Mouse (Mus musculus) natural killer cell, adult 2 months (primary cell): ENCODE measurements around the gene Wdfy3.
"Not testable (repeated sequence)": the region's sequence is repeated elsewhere in the genome, so short reads cannot be mapped to it uniquely, and the experiment has no call there.

Experiments
- DNase-seq, 2 experiments: peaks; one replicate each; pipeline ENCODE4 v3.0.0; 2022; ENCODE audit warnings: low spot score in 2 of 2

Gene Wdfy3

GRCm38 (mm10) chr5:102069767-102070413, at the start of gene Wdfy3:
Gene Wdfy3, minus strand, starts transcription at chr5:102069921.
- no peak for DNase-seq

GRCm38 (mm10) chr5:102113009-102113408, 43.3 kb upstream of the Wdfy3 start:
- DNase-seq = no peak

- no peak for DNase-seq
Observed at GRCm38 (mm10) chr5:102112034-102112433, 42.3 kb upstream of the Wdfy3 start.

- no peak for DNase-seq
Observed at GRCm38 (mm10) chr5:102110031-102110430, 40.3 kb upstream of the Wdfy3 start.

GRCm38 (mm10) chr5:102105919-102106318, 36.2 kb upstream of the Wdfy3 start:
- no peak for DNase-seq

- DNase-seq = not testable (repeated sequence)
Observed at GRCm38 (mm10) chr5:102101815-102102214, 32.1 kb upstream of the Wdfy3 start.

- no peak for DNase-seq
Observed at GRCm38 (mm10) chr5:102100246-102101241, 30.8 kb upstream of the Wdfy3 start.

GRCm38 (mm10) chr5:102095576-102095975, 25.9 kb upstream of the Wdfy3 start:
- no peak for DNase-seq

GRCm38 (mm10) chr5:102090686-102091085, 21.0 kb upstream of the Wdfy3 start:
- no peak for DNase-seq

GRCm38 (mm10) chr5:102084737-102085705, 15.3 kb upstream of the Wdfy3 start:
- no peak for DNase-seq

GRCm38 (mm10) chr5:102074086-102074485, 4.4 kb upstream of the Wdfy3 start:
- DNase-seq = peak in 1 of 2 experiments; percentile 5

- no peak for DNase-seq
Observed at GRCm38 (mm10) chr5:102072057-102072456, 2.3 kb upstream of the Wdfy3 start.

GRCm38 (mm10) chr5:102071241-102071640, 1.5 kb upstream of the Wdfy3 start:
- DNase-seq = no peak

GRCm38 (mm10) chr5:102070788-102071187, 1.1 kb upstream of the Wdfy3 start:
- DNase-seq = no peak

- no peak for DNase-seq
Observed at GRCm38 (mm10) chr5:102070414-102070768, 670 bp upstream of the Wdfy3 start.

GRCm38 (mm10) chr5:102069051-102069766, 512 bp downstream of the Wdfy3 start:
- no peak for DNase-seq

GRCm38 (mm10) chr5:102066458-102066857, 3.3 kb downstream of the Wdfy3 start:
- no peak for DNase-seq

GRCm38 (mm10) chr5:102063013-102063752, 6.5 kb downstream of the Wdfy3 start:
- no peak for DNase-seq

GRCm38 (mm10) chr5:102061816-102062215, 7.9 kb downstream of the Wdfy3 start:
- no peak for DNase-seq

- no peak for DNase-seq
Observed at GRCm38 (mm10) chr5:102055946-102056345, 13.8 kb downstream of the Wdfy3 start.
